Mouse (Mus musculus): ENCODE measurements around the gene Tjp1. TPM values are rescaled to one million over a fixed set of nuclear protein-coding genes. Genes with fewer than 3 reads are reported as not detected.
A peak's percentile ranks its signal among the peaks of the same experiment; 100 is the strongest.

The Tjp1 gene
- total RNA-seq, 1 experiment from 2014 or later = 5.3 TPM

DNA sequence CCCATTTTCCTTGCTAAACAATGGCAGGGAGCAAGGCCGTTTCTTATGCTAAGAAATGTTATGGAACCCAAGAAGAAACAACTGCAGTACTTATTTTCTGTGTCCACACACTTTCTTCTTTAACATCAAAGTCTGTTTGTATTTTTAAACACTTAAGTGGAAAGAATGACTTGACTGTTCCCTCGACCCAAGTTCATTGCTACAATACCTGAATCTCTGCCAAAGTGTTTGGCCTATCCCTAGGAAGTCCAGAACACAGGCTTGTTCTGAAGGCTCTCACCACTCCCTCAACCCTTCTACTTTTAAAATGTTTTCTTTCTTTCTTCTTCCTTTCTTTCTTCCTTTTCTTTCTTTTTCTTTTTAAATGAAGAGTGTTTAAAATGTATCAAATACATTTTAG, 71.5 kb downstream of the Tjp1 start:
- no peak for ATAC-seq (replicated peaks in 1 of 2; ENCODE audit: insufficient read depth in 1 of 2, low FRiP score in 2 of 2, low TSS enrichment in 1 of 2, low read depth in 1 of 2, poor library complexity in 2 of 2, severe bottlenecking in 2 of 2)

DNA sequence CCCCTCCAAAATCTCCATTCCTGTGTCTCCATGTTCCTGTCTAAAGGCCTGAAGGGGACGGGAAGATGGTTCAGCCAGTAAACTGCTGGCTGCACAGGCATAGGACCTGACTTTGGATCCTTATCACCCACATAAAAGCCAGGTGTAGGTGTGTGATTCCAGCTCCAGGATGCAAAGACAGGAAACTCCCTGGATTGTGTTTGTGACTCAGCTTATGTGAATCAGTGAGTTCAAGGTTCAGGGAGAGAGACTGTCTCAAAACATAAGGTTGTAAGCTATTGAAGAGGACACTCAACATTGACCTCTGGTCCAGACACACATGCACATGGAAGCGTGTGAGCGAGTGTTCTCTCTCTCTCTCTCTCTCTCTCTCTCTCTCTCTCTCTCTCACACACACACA, 72.4 kb downstream of the Tjp1 start:
- no peak for ATAC-seq (replicated peaks in 1 of 2; ENCODE audit: insufficient read depth in 1 of 2, low FRiP score in 2 of 2, low TSS enrichment in 1 of 2, low read depth in 1 of 2, poor library complexity in 2 of 2, severe bottlenecking in 2 of 2)

DNA sequence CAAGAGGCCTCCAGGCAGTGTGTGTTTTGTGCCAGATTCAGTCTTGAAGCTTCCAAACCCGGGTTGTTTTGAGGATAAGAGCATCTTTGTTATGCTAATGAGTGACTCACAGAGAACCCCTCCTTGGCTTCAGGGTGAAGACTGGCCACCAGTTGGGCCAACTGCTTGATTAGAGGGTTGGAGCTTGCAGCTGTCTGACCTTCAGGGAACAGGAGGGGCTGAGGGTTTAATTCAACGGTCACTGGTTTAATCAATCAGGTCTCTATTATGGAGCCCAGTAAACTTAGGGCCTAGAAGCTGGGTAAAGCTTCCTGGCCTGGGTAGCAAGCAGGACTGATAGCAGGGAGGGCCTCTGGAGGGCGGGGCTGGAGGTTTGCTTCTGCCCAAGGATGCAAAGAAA, 73.3 kb downstream of the Tjp1 start:
- no peak for ATAC-seq (replicated peaks in 1 of 2; ENCODE audit: insufficient read depth in 1 of 2, low FRiP score in 2 of 2, low TSS enrichment in 1 of 2, low read depth in 1 of 2, poor library complexity in 2 of 2, severe bottlenecking in 2 of 2)

DNA sequence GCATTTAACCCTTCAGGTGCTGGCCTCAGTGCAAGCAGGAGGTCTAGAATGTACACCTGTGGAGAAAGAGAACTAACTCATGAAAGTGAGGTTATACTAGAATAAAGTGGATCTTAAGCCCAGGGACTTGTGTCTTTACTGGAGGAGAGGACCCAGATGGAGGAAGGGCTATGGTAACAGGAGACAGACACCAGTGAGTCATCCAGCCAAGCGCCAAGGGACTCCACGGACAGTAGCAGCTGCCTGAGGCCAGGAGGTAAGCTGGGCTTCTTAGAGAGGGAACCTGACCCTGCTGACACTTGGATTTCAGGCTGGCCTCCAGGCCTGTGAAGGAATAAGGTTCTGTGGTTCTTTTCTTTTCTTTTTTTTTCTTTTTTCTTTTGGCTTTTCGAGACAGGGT, 75.3 kb downstream of the Tjp1 start:
- ATAC-seq (replicated peaks in 1 of 2; ENCODE audit: insufficient read depth in 1 of 2, low FRiP score in 2 of 2, low TSS enrichment in 1 of 2, low read depth in 1 of 2, poor library complexity in 2 of 2, severe bottlenecking in 2 of 2) = no peak

DNA sequence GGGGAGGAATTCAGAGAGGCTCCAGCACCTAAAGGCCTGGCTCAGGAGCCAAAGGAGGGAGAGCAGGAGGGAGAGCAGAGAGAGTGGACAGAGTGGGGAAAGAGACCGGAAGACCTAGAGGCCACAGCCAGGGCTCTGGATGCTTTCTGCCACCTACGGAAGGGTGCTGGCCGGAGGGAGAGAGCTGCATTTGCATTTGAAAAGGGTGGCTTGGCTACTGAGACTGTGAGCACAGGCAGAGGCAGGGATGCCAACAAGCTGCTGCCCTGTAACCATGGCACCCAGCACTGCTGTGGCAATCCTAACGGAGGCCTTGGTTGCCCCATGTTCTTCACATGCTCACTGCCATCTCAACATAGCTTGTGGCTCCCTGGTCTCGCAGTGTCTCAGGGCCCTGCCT, 77.4 kb downstream of the Tjp1 start:
- no peak for ATAC-seq (replicated peaks in 1 of 2; ENCODE audit: insufficient read depth in 1 of 2, low FRiP score in 2 of 2, low TSS enrichment in 1 of 2, low read depth in 1 of 2, poor library complexity in 2 of 2, severe bottlenecking in 2 of 2)

DNA sequence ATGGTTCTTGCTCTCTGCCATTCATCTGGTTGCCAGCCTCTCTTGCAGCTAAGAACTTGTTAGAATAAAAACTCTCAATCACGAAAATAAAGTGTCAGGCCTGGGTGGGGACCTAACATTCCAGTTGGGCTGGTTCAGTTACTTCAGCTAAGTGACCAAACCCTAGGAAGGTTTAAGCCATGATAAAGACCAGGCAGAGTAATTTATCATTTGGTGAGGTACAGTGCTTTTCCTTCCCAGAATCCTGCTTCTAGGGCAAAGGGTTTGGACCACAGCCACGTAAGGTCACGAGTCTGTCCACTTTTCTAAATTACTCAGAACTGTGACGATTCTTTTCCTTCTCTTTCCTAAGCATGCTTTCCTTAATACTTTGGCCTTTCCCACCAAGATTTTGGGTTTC, 86.1 kb downstream of the Tjp1 start:
- no peak for ATAC-seq (replicated peaks in 1 of 2; ENCODE audit: insufficient read depth in 1 of 2, low FRiP score in 2 of 2, low TSS enrichment in 1 of 2, low read depth in 1 of 2, poor library complexity in 2 of 2, severe bottlenecking in 2 of 2)

DNA sequence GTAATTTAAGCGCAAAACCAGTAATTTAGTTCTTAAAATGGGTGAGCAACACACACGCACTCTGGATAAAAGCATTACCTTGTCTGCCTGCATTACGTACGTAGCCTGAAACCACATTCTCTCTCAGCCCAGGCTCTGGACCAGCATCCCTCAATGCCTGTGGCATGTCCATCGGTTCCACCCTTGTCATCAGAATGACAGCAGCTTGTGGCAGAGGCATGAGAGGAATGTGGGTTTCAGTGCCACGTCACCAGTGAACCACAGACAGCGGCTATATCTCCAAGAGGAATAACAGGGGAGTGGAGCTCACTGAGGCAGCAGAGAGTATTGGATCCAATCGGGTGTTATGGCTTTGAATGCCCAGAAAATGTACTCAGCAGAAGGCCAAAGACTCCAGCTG, 88.1 kb downstream of the Tjp1 start:
- no peak for ATAC-seq (replicated peaks in 1 of 2; ENCODE audit: insufficient read depth in 1 of 2, low FRiP score in 2 of 2, low TSS enrichment in 1 of 2, low read depth in 1 of 2, poor library complexity in 2 of 2, severe bottlenecking in 2 of 2)

DNA sequence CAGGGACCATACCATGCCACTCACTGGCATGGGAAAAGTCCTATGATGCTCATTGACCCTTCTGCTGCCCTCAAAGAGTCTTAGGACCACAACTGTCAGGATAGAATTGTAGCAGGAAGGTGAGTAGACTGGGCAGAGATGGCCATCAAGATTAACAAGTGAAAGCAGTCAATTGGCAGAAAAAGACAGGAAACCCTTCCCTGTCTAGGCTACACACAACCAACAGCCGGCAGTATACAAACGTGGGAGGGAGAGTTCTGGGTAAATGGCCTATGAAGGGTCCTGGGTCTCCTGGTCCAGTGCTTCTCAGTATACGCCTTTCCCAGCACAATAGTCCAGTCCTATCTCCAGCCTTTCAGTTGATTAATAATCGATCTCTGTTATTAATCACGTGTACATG, 89.4 kb downstream of the Tjp1 start:
- no peak for ATAC-seq (replicated peaks in 1 of 2; ENCODE audit: insufficient read depth in 1 of 2, low FRiP score in 2 of 2, low TSS enrichment in 1 of 2, low read depth in 1 of 2, poor library complexity in 2 of 2, severe bottlenecking in 2 of 2)

DNA sequence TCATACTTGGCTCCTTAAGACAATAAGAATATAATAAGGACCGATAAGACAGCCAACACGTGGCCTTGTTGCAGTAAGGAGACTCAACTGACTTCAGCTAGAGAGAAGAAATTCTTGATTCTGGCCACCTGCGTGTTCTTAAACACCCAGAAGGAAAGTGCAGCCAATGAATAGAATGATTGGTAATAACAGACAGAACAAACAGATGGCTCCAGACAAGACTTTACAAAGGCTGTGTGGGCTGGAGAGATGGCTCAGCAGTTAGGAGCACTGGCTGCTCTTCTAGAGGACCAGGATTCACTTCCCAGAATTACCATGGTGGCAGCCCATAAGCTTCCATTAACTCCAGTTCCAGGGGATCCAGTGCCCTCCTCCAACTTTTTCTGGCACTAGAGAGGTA, 90.7 kb downstream of the Tjp1 start:
- no peak for ATAC-seq (replicated peaks in 1 of 2; ENCODE audit: insufficient read depth in 1 of 2, low FRiP score in 2 of 2, low TSS enrichment in 1 of 2, low read depth in 1 of 2, poor library complexity in 2 of 2, severe bottlenecking in 2 of 2)

DNA sequence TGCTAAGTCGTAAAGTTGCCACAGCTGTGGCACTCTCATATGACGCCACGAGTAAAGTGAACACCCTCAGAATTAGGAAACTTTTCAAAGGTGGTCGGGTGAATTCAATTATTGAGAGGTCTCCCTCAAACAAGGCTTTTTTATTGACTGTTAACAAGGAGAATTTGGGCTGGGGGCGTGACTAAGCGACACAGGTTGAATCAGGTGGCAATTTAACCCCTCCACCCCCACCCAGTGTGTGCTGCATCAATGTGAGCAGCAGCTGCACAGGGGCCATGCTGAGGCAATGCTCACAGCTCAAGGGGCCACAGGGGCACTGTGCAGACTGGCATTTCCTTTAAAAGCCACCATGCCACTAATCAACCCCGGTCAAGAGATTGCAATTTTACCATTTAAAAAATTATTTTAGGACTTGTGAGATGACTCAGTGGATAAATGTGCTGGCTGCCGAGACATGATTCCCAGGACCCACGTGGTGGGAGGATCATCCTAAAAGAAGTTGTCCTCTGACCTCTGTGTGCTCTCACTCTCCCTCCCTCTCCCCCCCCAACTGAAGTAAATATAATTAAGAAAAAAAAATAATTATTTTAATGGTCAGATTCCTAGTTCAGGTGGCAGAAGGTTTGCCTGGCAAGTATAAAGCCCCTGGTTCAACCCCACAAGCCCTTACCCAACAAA, 96.4 kb downstream of the Tjp1 start:
- ATAC-seq (replicated peaks in 1 of 2; ENCODE audit: insufficient read depth in 1 of 2, low FRiP score in 2 of 2, low TSS enrichment in 1 of 2, low read depth in 1 of 2, poor library complexity in 2 of 2, severe bottlenecking in 2 of 2) = no peak

DNA sequence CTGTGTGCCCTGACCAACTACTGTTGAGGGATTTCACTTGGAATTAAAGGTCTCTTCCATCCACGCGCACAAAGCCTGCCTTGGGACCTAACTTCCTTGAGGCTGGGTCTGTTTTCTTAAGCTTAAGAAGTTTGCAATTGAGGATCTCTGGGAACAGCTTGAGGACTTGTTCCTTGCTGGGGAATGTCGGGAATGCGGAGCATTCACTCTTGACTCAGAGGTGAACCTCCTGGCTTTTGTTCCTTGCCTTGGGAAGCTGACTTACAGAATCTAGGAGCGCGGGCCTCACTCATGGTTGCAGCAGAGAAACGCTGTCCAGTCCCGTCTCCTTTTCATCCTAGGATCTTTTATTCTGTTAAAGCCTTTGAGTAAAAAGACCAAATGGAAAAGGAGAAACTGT, 97.2 kb downstream of the Tjp1 start:
- ATAC-seq (replicated peaks in 1 of 2; ENCODE audit: insufficient read depth in 1 of 2, low FRiP score in 2 of 2, low TSS enrichment in 1 of 2, low read depth in 1 of 2, poor library complexity in 2 of 2, severe bottlenecking in 2 of 2) = no peak

DNA sequence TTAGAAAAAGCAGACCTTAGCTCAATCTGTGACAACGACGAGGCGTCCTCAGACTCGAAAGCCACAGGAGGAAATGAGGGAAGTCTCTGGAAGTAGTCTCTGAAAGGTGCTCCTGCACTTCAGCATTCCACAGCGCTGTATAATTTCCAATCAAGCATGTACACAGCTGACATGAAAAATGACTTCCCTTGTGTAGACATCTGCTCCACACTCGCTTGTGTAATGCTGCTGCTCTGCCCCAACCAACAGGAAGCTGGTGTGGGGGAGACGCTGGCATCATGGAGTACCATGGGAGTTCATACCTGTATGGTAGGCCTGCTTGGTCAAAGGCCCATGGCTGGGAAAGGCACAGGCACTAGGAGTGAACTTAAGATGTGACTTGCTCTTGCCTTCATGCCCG, 103.1 kb downstream of the Tjp1 start:
- no peak for ATAC-seq (replicated peaks in 1 of 2; ENCODE audit: insufficient read depth in 1 of 2, low FRiP score in 2 of 2, low TSS enrichment in 1 of 2, low read depth in 1 of 2, poor library complexity in 2 of 2, severe bottlenecking in 2 of 2)

DNA sequence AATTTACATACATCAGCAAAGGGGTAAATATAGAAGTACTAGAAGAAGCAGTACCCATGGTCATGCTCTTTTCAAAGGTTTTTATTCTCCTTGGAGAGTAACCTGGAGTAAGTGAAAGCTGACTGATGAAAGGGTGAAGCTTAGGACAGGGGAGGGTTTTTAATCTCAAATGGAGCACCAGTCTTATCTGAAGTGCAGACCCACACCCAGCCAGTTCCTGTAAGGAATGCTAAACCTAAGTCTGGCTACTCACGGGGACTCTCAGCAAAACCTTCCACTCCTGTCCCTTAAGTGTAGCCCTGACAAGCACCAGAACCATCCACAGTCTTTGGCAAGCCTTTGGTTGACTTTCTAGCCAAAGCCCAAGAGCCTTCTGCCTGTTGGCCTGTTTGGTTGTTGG, 105.1 kb downstream of the Tjp1 start:
- no peak for ATAC-seq (replicated peaks in 1 of 2; ENCODE audit: insufficient read depth in 1 of 2, low FRiP score in 2 of 2, low TSS enrichment in 1 of 2, low read depth in 1 of 2, poor library complexity in 2 of 2, severe bottlenecking in 2 of 2)

DNA sequence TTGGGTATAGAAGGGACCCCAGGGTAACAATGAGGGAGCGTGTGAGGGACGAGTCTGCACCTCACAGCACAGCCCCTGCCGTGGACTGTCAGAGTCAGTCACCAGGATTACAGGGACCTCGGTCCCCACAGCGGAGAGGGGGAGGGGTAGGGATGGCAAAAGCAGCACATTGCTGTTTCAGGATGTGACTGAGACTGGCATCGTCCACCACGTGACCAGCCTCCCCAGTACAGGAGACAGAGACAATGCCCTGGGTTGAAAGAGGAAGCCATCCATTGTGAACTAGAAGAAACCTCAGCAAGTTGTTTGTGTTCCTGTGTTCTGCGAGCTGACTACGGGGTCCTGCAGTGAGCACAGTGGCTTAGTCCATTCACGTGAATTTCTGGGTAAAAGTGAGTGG, 106.1 kb downstream of the Tjp1 start:
- ATAC-seq (replicated peaks in 1 of 2; ENCODE audit: insufficient read depth in 1 of 2, low FRiP score in 2 of 2, low TSS enrichment in 1 of 2, low read depth in 1 of 2, poor library complexity in 2 of 2, severe bottlenecking in 2 of 2) = peak; percentile 46 to 53; a peak in 3 of 4 replicates

DNA sequence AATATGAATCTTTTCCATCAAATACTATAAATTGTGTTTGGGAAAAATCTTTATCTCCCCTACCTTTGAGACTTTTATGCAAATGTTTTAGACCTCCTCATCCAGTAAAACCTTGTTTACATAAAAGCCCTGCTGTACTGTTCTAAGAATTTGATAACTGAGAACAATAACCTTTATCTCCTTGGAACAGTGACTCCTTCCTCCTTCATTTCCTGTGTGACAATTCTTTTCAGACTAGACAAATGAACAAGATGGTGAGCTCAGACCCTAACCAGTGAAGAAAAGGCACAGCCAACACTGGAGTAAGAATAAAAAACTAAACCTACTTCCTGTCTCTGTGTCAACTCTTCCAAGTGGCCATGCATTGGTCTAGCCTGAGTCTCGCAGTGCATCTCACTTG, 107.7 kb downstream of the Tjp1 start:
- ATAC-seq (replicated peaks in 1 of 2; ENCODE audit: insufficient read depth in 1 of 2, low FRiP score in 2 of 2, low TSS enrichment in 1 of 2, low read depth in 1 of 2, poor library complexity in 2 of 2, severe bottlenecking in 2 of 2) = no peak

DNA sequence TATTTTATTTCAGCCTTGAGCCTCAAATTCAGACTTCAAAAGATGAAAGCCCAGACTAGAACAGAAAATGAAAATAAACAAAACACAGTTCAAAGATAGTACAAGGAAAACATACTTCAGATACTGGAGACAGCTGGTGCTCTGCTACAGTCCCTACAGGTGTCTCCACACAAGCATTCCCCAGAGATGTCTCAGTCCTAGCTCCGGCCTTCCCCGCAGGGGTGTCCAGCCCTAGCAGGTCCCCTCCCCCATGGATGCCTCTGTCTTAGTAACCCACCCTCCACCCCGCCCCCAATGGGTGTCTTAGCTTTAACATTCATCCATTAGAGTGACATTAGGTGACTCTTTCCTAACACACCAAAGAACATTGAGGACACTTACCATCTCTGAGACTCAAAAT, 108.6 kb downstream of the Tjp1 start:
- ATAC-seq (replicated peaks in 1 of 2; ENCODE audit: insufficient read depth in 1 of 2, low FRiP score in 2 of 2, low TSS enrichment in 1 of 2, low read depth in 1 of 2, poor library complexity in 2 of 2, severe bottlenecking in 2 of 2) = no peak

DNA sequence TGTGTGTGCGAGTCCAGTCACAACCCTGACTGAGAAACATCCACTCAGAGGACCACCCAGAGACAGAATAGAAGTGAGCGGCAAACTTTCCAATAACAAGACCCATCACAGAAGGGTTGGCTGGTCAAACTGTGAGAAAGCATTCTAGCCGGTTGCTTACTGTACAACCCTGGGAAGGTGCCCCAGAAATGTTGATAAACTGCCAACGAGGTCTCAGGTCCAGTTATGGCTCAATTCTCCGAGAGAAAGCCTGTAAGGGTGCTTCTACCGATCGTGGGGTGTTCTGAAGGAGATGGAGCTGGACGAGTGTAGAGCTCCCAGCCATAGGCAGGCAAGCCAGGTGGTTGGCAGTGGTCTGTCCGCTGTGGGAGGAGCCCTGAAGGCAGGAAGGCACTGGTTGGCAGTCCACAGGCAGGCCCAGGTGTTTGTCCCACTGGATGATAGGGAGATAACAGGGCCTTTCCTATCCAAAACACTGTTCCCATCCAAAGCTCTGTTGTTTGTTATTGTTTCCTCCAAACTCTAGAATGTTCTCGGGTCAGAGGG, 109.1 kb downstream of the Tjp1 start:
- no peak for ATAC-seq (replicated peaks in 1 of 2; ENCODE audit: insufficient read depth in 1 of 2, low FRiP score in 2 of 2, low TSS enrichment in 1 of 2, low read depth in 1 of 2, poor library complexity in 2 of 2, severe bottlenecking in 2 of 2)

DNA sequence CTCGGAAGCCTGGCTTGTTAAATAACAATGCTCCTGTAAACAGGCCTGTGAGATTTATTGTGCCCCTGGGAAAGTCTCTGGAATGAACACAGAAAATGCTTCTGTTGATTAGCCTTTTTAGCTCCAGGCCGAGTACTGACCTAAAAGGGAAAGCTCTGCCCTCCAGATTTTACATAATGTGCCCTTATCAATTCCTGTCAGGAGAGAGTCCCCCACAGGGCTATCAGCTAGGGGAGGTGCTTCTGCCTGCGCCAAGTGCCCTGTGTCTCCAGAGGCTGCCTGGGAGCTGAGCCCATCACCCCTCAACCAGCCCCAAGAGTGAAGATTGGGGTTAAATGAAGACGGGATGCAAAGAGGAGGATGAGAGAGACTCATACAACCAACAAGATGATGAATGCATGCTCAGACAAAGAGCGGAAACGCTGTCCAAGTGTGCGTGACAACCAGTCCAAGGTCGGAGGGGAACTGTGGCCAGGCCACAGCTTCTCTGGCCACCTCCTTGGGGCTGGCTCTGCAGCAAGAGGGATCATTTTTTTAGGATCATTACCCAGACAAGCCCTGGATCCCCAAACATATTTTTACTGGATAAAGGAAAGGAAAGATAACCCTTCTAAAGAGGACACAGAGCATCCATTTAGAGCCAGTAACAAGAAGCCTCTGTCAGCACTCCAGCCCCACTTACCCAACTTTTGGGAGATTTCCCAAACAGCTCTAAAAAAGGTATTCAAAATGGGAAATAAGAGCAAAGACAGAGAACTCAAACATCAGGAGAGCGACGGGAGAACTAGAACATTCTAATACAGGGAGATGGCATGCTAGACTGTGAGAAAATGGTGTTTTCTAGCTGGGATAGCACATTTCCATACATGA, 110.1 kb downstream of the Tjp1 start:
- ATAC-seq (replicated peaks in 1 of 2; ENCODE audit: insufficient read depth in 1 of 2, low FRiP score in 2 of 2, low TSS enrichment in 1 of 2, low read depth in 1 of 2, poor library complexity in 2 of 2, severe bottlenecking in 2 of 2) = no peak

DNA sequence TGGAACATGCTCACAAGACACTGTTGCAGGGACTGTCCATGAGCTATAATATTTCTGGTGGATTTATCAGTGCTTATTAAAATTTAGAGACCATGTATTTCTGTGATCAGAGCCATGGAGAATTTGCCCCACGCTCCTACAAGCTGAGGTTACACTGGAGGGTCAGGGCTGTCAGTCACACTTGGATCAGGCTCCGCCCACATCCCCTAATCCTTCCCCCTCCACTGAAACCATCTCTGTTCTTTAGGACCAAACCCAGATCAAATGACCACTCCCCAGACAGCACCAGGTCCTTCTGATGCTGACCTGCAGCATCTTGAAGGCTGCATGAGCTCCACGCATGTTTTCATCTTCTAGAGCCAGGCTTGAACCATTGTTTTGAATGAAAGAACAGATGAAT, 111.1 kb downstream of the Tjp1 start:
- no peak for ATAC-seq (replicated peaks in 1 of 2; ENCODE audit: insufficient read depth in 1 of 2, low FRiP score in 2 of 2, low TSS enrichment in 1 of 2, low read depth in 1 of 2, poor library complexity in 2 of 2, severe bottlenecking in 2 of 2)

Measured in hematopoietic stem cell, adult 5-6 weeks (primary cell).